Mouse (Mus musculus) kidney, adult 9 months (tissue): ENCODE measurements around the gene Smad6.

Source experiments
- DNase-seq: peaks from one replicate; pipeline ENCODE4 v3.0.0; 2022

The Smad6 gene

GRCm38 (mm10) chr9:63909618-63910017, 112.2 kb downstream of the Smad6 start:
- DNase-seq, result peak; percentile 77

DNA sequence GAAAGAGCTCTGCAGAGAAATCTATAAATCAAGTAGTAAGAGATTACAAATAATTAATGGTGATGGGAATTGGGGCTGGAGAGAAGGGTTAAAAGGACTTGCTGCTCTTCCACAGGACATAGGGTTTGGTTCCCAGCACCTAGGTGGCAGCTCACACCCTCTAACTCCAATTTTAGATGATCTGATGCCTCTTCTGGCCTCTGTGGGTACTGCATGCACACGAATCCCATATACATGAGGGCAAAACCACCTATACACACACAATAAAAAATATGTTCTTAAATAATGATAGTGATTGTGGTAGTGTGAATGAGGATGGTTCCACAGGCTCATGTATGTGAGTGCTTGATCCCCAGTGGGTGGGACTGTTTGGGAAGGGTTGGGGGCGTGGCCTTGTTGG, 117.3 kb downstream of the Smad6 start:
- no peak for DNase-seq
